Mouse (Mus musculus): Measurements from ENCODE around the gene Pdzd11. TPM values are rescaled to one million over a fixed set of nuclear protein-coding genes. Genes with fewer than 3 reads are reported as not detected.

Pdzd11 gene
- 84.5 and 94.6 TPM in 2 replicates for polyA plus RNA-seq (2021; fragmentation: Nextera tagmentation)
- long read RNA-seq, experiment 1, transcript Pdzd11-202 (7 exons, 1,041 nt) = major isoform, 49 of 88 reads
- long read RNA-seq, experiment 1, transcript Pdzd11-201 (7 exons, 1,626 nt) = minor isoform, 30 of 88 reads
- long read RNA-seq, experiment 1, partial matches to known transcripts = 2 of 88 reads
- long read RNA-seq, experiment 1, other reads (novel, unspliced or antisense) = 6 of 88 reads
- long read RNA-seq, experiment 2, transcript Pdzd11-201 (7 exons, 1,626 nt) = minor isoform, 15 of 82 reads
- long read RNA-seq, experiment 2, transcript Pdzd11-202 (7 exons, 1,041 nt) = major isoform, 53 of 82 reads
- long read RNA-seq, experiment 2, partial matches to known transcripts = 3 of 82 reads
- long read RNA-seq, experiment 2, other reads (novel, unspliced or antisense) = 7 of 82 reads

GRCm38 (mm10) chrX:100625802-100626793 lies at the start of gene Pdzd11:
TSS of gene Pdzd11 (minus strand) at chrX:100626568.

GRCm38 (mm10) chrX:100625546-100625801 lies 894 bp downstream of the Pdzd11 start, which contains the start of gene Kif4:
TSS of gene Kif4 (plus strand) at chrX:100625737.

GRCm38 (mm10) chrX:100605314-100605713 lies 21.1 kb downstream of the Pdzd11 start, which contains the start of gene Arr3:
TSS of gene Arr3 (plus strand) at chrX:100605497.

GRCm38 (mm10) chrX:100594791-100595190 lies 31.6 kb downstream of the Pdzd11 start, which contains the start of gene P2ry4:
TSS of gene P2ry4 (minus strand) at chrX:100594869.

Other genes starting within 250 kb of the Pdzd11 start
- not detected in 2 replicates for gene Otud6a, start 197.6 kb downstream of the Pdzd11 start, polyA plus RNA-seq (2021; fragmentation: Nextera tagmentation)
- 0.21 and 0.26 TPM in 2 replicates for gene Awat2, start 183.9 kb downstream of the Pdzd11 start, polyA plus RNA-seq (2021; fragmentation: Nextera tagmentation)
- 27.0 and 31.3 TPM in 2 replicates for gene Igbp1, start 132.3 kb downstream of the Pdzd11 start, polyA plus RNA-seq (2021; fragmentation: Nextera tagmentation)
- 0.04 TPM in 1 of 2 replicates, not detected in the other for gene Dgat2l6, start 101.7 kb downstream of the Pdzd11 start, polyA plus RNA-seq (2021; fragmentation: Nextera tagmentation)
- not detected in 2 replicates for gene Awat1, start 54.3 kb downstream of the Pdzd11 start, polyA plus RNA-seq (2021; fragmentation: Nextera tagmentation)
- not detected in 2 replicates for gene P2ry4, start 31.7 kb downstream of the Pdzd11 start, polyA plus RNA-seq (2021; fragmentation: Nextera tagmentation)
- 0.18 TPM in 1 of 2 replicates, not detected in the other for gene Arr3, start 21.1 kb downstream of the Pdzd11 start, polyA plus RNA-seq (2021; fragmentation: Nextera tagmentation)
- 0.18 and 0.21 TPM in 2 replicates for gene Kif4, start 831 bp downstream of the Pdzd11 start, polyA plus RNA-seq (2021; fragmentation: Nextera tagmentation)
- 3.9 and 4.5 TPM in 2 replicates for gene Gdpd2, start 103.3 kb upstream of the Pdzd11 start, polyA plus RNA-seq (2021; fragmentation: Nextera tagmentation)
- 9.9 and 10.3 TPM in 2 replicates for gene Dlg3, start 141.2 kb upstream of the Pdzd11 start, polyA plus RNA-seq (2021; fragmentation: Nextera tagmentation)

All from layer of hippocampus, adult 6 months (tissue).